Mouse (Mus musculus) MEL (cell line): ENCODE measurements around the gene Tmc6.

Experiments
- CHD2 ChIP-seq: IDR thresholded peaks from 2 replicates; pipeline ENCODE4 v1.6.1; 2011; ENCODE audit warnings: low read length, improper control_type of control experiment
- CTCF ChIP-seq, 3 experiments: IDR thresholded peaks in 2 of 3; conservative IDR thresholded peaks in 1 of 3; 2 replicates each; pipeline ENCODE4 v1.5.1; 2011 to 2012; ENCODE audit warnings: low read length in 3 of 3, low read depth in 2 of 3, mild to moderate bottlenecking in 2 of 3, improper control_type of control experiment in 1 of 3, inconsistent platforms in 1 of 3, mixed read lengths in 1 of 3, moderate library complexity in 1 of 3; ENCODE audit not compliant: control insufficient read depth in 1 of 3, insufficient read depth in 1 of 3, poor library complexity in 1 of 3, severe bottlenecking in 1 of 3
- EP300 ChIP-seq, 2 experiments: IDR thresholded peaks; 2 replicates each; pipeline ENCODE4 v1.6.1; 2011; ENCODE audit warnings: improper control_type of control experiment in 2 of 2, low read length in 2 of 2, low read depth in 1 of 2, mild to moderate bottlenecking in 1 of 2
- MAX ChIP-seq: IDR thresholded peaks from 2 replicates; pipeline ENCODE4 v1.6.1; 2011; ENCODE audit warnings: low read length, improper control_type of control experiment
- POLR2A ChIP-seq, 2 experiments: IDR thresholded peaks; 2 replicates each; pipeline ENCODE4 v1.6.1; 2011 to 2012; ENCODE audit warnings: low read length in 2 of 2, mild to moderate bottlenecking in 2 of 2, control low read depth in 1 of 2, improper control_type of control experiment in 1 of 2, low read depth in 1 of 2, moderate library complexity in 1 of 2; ENCODE audit not compliant: control insufficient read depth in 1 of 2, insufficient read depth in 1 of 2, poor library complexity in 1 of 2
- POLR2AphosphoS5 ChIP-seq: IDR thresholded peaks from 2 replicates; pipeline ENCODE4 v1.6.1; 2012; ENCODE audit warnings: low read depth, borderline replicate concordance, mild to moderate bottlenecking, inconsistent platforms, low read length, moderate library complexity, mixed read lengths
- RCOR1 ChIP-seq: IDR thresholded peaks from 2 replicates; pipeline ENCODE4 v1.6.1; 2012; ENCODE audit warnings: low read depth, mild to moderate bottlenecking, inconsistent platforms, low read length, improper control_type of control experiment
- SIN3A ChIP-seq: IDR thresholded peaks from 2 replicates; pipeline ENCODE4 v1.6.1; 2012; ENCODE audit warnings: low read length, improper control_type of control experiment, inconsistent platforms
- SMC3 ChIP-seq: IDR thresholded peaks from 2 replicates; pipeline ENCODE4 v1.6.1; 2011; ENCODE audit warnings: low read depth, low read length, improper control_type of control experiment
- TBP ChIP-seq: IDR thresholded peaks from 2 replicates; pipeline ENCODE4 v1.8.0; 2011; ENCODE audit warnings: low read depth, low read length, improper control_type of control experiment
- USF1 ChIP-seq: IDR thresholded peaks from 2 replicates; pipeline ENCODE4 v1.6.1; 2014; ENCODE audit warnings: low read depth, mild to moderate bottlenecking, inconsistent platforms, low read length, improper control_type of control experiment, moderate library complexity
- ZC3H11A ChIP-seq: IDR thresholded peaks from 2 replicates; pipeline ENCODE4 v1.6.1; 2012; ENCODE audit warnings: low read depth, mild to moderate bottlenecking, inconsistent platforms, low read length, improper control_type of control experiment
- ZNF384 ChIP-seq: IDR thresholded peaks from 2 replicates; pipeline ENCODE4 v1.6.1; 2012; ENCODE audit warnings: low read depth, mild to moderate bottlenecking, inconsistent platforms, low read length, improper control_type of control experiment

GRCm38 (mm10) chr11:117783683-117784309, 1.8 kb upstream of the Tmc6 start:
- TF ChIP-seq CHD2 = no peak
- no peak for TF ChIP-seq CTCF (IDR thresholded peaks at IDR 0.05 in 2 of 3, conservative IDR thresholded peaks at IDR 0.05 in 1 of 3; ENCODE audit: control insufficient read depth in 1 of 3, insufficient read depth in 1 of 3, low read depth in 2 of 3, low read length in 3 of 3, poor library complexity in 1 of 3, severe bottlenecking in 1 of 3)
- TF ChIP-seq POLR2A (IDR thresholded peaks at IDR 0.05; ENCODE audit: control insufficient read depth in 1 of 2, insufficient read depth in 1 of 2, low read depth in 1 of 2, low read length in 2 of 2, poor library complexity in 1 of 2) = no peak
- no peak for TF ChIP-seq TBP
- no peak for TF ChIP-seq MAX
- no peak for TF ChIP-seq EP300 (IDR thresholded peaks at IDR 0.05; ENCODE audit: low read depth in 1 of 2, low read length in 2 of 2)
- no peak for TF ChIP-seq RCOR1
- TF ChIP-seq ZC3H11A = no peak
- no peak for TF ChIP-seq SMC3
- TF ChIP-seq SIN3A = 0 out of 2 replicates have a peak, but pooled peaks have one; percentile 9
- no peak for TF ChIP-seq USF1
- TF ChIP-seq POLR2AphosphoS5 = no peak
- TF ChIP-seq ZNF384 = no peak
